Mouse (Mus musculus): ENCODE measurements around the gene Tmem125. TPM values are rescaled to one million over a fixed set of nuclear protein-coding genes. Genes with fewer than 3 reads are reported as not detected.
"Not testable (repeated sequence)": the region's sequence is repeated elsewhere in the genome, so short reads cannot be mapped to it uniquely, and the experiment has no call there.

Gene Tmem125
- total RNA-seq, 4 experiments from 2014 or later = 10.0 to 14.0 (median 11.1) TPM

DNA sequence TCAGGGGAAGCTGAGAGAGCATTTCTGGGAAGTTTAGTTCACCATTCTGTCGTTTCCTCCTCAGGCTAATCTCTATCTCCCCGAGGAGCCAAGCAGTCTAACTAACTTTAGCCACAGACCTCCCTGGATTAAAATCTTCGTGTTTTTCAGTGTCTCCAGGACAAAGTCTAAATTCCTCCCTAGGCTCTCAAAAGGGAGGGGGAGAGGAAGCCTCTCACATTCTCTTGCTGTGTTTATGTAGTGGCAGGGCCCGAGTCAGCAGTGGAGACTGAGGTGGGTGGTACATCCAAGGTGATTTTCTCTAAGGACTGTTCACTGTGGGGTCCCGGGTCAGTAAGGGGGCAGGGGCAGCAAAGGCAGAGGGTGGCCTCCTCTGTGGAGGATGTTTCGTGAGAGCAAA, 6.0 kb downstream of the Tmem125 start:
- no peak for DNase-seq (ENCODE audit: low spot score in 2 of 2)

DNA sequence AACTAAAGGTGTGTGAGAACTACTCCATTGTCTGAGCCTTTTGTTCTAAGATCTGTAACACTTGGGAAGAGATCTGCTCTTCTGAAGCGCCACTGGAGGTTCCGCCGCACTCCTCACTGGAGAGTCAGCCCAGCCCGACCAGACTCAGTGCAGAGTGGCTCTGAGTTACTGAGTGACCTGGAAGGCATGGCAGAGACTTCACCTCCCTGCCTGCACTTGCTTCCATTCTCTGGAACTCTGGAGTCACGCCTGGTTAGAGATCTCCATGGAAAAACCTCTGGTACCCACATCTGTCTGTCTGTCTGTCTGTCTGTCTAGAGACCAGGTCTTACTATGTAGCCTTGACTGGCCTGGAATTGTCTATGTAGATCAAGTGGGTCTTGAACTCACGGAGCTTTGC, 8.2 kb downstream of the Tmem125 start:
- no peak for DNase-seq (ENCODE audit: low spot score in 2 of 2)

DNA sequence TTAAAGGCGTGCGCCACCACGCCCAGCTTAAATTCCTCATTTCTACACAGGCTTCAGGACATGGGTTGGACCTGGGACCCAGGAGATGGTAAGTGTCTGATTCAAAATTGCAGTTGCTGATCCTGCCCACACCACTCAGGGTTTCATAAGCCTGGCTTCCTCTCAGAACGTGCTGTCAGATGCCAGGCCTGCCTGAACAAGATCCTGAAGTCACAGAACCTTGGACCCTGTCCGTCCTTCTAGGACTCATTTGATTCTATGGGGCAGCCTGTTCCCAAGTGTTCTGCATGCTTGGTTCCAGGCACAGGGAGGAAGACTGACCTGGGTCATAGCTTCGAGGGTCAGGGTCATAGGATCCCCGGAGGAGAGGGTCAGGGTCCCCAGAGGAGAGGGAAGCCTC, 10.2 kb downstream of the Tmem125 start:
- DNase-seq (ENCODE audit: low spot score in 2 of 2) = no peak

DNA sequence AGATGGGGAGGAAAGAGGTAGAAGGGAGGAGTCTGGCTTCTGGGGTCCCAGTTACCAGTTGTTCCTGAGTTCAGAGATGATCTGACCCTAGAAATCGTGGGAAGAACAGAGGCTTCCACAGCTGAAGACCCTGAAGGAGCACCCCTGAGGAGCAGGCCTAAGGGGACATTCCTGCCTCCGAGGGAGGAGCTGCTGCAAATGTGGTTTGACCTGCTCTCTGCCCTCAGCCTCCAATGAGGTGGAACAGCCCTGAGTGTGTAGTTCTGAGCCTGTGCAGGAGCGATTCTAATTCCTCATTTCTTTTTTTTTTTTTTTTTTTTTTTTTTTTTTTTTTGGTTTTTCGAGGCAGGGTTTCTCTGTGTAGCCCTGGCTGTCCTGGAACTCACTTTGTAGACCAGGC, 10.7 kb downstream of the Tmem125 start:
- no peak for DNase-seq (ENCODE audit: low spot score in 2 of 2)

DNA sequence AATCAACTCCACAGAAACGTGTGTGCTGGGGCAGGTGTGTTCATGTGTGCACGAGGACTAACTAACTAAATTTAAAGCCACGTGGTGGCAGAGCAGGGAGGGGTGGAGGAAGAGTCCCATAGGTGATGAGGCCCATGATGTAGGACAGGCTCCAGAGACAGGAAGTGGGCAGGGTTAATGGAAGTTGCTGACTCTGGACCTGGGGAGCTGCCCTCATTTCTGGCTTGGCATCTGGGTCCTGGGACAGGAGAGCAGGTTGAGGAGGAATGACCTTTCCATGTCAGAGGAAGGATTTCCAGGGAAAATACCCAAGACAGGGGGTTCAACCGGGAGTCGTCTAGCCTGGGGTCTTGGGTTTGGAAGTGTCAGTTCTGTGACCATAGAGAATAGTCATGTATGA, 11.2 kb downstream of the Tmem125 start:
- DNase-seq (ENCODE audit: low spot score in 2 of 2) = no peak

DNA sequence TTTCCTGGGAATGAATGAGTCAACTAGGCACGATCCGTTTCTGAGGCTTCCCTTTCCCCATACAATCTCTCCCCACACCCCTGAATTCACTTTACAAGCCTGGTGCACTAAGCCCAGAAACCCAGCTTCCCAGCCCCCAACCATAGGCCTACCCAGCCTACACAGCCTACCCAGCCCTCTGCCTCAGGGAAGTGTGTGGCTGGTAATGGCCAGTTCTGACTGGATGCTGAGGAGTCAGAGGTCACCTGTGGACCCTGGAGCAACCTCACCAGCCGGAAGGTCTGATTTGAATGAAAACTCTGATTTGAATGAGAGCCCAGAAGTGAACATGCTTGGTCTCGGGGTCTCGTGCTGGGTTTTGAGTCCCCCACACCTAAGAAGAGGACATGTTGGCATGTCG, 16.1 kb downstream of the Tmem125 start:
- DNase-seq (ENCODE audit: low spot score in 2 of 2) = no peak

DNA sequence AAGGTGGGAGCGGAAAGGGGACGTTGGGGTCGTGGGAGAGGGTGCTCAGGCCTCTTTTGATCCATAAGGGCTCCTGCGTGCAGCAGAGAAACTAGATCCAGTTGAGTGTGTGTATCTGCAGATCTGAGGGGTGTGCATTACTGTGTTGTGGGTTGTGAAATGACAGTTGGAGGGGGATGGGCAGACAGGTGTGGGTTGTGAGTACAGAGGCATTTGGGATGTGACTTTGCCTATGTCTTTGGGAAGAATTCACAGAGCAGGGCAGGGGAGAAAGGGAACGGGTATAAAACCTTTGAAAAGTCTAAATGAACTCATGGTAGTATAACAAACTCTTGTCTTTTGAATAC, 16.5 kb downstream of the Tmem125 start:
- no peak for DNase-seq (ENCODE audit: low spot score in 2 of 2)

DNA sequence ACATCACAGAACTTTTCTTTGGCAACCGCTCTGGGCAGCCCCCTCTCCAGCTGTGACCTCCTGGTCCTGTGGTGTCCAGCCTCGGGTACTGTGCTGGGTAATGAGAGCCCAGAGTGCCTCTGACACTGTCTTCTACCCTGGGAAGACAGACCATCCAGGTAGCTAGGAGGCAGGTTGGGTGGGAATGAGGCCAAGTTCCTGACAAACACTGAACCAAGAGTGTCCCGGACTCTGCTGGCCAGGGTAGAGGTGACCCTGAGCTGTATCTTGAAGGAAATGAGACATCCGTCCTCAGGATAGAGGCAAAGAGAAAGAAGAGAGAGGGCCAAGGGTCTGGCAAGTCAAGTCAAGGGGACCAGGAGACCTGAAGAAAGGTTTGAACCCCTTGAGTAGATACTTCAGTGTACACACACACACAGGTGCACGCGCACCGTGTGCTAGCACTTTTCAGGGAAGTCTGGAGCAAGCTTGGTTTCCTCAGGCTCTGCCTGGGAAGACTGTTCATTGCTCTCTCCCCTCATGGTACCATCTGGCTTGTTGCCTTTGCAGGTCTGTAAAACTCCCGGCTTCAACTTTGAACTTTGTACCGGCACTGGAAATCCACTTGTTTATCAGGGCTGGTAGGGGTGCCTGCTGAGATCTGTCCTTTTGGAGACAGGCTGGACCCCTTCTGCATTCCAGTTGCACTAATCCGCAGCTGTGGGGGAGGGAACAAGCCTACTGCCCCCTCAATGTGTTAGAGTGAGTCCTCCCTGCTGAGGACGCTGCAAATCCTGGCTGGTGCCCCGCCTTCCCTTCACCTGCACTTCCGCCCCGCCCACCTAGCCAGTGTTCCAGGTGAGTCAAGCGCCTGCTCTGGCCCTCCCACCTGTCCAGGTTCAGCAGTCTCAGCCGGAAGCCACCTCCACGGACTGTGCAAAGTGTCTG, 17.2 kb downstream of the Tmem125 start, which contains the start of gene 2610528J11Rik:
Gene 2610528J11Rik, plus strand, starts transcription at position 592 of the 927 bp plus-strand sequence.
- DNase-seq (ENCODE audit: low spot score in 2 of 2) = no peak

DNA sequence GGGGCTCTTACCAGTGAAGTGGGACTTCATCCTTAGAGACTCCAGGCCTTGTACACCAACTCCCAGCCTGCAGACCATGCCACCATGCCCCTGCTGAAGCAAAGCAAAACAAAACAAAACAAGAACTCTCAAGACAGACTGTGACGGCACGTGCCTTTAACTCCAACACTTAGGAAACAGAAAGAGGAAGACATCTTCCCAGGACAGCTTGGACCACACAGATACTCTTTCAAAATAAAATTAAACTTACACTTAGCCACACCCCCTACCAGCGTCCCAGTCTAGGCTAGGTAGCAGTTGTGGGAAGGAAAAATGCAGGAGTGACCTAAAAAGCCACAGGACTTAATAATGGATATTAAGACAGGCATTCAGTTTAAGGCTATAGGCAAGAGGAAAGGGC, 18.1 kb downstream of the Tmem125 start:
- no peak for DNase-seq (ENCODE audit: low spot score in 2 of 2)

DNA sequence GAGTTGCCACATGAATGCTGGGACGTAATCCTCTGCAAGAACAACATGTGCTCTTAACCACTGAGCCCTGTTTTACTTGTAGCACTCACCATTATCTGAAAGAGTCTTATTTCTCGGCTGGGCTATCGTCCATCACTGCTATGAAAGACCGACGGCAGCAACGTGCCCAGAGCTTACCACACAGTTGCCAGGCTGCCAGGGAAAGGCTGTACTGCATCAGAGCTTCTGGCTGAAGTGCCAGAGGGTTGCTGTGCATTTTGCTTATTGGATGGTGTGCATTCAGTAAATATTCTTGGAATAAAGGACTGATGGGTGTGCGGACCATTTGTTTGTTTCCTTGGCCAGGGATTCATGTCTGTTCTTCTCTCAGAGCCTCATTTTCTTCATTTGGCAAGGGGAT, 19.9 kb downstream of the Tmem125 start:
- no peak for DNase-seq (ENCODE audit: low spot score in 2 of 2)

DNA sequence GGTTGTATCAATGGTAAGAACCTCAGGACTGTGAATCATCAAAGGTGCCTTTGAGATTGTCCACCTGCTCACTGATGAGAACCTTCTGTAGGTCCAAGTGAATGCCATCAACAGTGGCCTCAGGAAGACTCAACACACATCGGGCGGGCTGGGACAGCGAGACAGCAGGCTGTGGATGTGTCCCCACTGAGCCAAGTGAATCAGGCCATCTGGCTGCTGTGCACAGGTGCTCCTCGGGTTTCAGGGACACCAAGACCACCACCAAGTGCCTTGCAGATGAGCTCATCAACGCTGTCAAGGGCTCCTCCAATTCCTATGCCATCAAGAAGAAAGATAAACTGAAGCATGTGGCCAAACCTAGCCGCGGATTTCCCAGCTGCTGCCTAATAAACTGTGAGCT, 21.6 kb downstream of the Tmem125 start:
- DNase-seq (ENCODE audit: low spot score in 2 of 2) = no peak

DNA sequence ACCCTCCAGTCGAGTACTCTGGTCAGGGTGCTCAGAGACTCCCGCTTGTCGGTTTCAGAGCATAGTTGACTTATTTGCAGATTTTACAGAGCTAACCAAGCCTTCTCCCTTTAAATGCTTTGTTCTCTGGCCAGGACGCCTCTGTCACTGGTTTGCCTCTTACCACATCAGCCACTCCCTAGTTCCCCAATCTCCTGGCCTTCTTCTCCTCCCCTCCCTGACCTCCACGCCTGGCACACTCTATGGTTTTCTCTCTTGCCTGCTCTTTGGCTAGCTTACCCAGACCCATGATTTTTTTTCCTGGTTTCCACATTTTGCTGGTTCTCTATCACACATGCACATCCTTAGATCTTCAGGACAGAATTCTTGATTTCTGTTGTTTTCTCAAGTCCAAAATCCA, 25.6 kb downstream of the Tmem125 start:
- DNase-seq (ENCODE audit: low spot score in 2 of 2) = no peak

DNA sequence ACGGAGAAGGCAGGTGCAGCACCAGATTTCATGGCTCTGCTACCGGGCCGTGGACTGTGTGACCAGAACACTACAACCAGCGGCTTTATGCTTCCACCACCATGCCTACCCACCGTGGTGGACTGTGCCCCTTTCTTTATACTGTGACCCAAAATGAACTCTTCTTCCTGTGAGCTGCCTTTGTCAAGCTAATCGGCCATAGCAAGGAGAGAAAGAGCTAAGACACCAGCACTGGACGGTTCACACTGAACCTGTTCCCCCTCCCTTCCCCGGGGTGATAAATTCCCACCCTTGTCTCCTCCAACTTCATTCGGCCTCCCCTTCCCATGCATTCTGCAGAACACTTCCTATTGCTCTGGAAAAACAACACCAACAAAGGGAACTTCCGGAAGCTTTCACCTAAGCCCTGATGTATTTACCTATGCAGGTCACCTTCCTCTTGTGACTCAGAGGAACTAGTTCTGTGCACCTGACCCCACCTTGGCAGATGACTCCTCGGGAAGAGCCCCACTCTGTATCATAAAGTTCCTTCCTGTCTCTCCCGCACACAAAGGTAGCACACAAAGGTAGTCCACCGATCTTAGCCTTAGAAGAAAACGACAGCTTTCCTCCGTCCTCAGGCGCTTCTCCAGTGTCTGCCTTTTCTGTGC, 26.2 kb downstream of the Tmem125 start:
- DNase-seq (ENCODE audit: low spot score in 2 of 2) = no peak

DNA sequence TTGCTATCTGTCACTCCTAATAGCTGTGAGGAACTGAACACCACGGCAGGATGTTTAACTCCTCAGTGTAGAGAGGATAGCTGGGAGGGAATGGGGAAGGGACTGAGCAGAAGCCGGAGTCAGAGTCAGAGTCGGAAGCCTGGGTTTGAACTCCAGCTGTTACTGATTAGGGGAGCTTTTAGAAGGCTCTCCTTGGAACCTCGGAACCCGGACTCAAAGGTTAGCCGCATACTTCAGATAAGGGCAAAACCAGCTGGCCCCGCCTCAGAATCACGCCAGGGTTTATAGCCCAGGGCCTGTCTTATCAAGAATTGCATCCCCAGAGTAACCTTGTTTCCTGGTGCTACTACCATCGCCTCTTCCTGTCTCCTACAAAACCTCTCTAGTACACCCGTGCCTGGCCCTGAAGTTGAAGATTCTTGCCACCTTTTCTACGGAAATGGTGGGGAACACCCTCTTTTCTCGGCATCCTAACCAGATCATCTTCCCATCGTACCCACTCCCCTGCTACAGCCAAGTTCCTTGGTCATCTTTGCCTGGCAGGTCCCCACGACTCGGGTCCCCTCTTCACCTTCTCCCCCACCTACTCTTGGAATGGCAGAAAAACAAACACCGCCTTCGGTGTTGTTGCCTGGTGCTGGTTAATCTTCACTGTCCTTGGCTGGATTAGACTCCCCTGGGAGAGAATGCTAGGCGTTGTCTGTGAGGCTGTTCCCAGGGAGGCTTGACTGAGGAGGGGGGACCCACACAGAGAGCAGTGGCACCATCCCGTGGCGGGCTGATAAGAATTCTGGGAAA, 26.9 kb downstream of the Tmem125 start:
- DNase-seq (ENCODE audit: low spot score in 2 of 2) = no peak

DNA sequence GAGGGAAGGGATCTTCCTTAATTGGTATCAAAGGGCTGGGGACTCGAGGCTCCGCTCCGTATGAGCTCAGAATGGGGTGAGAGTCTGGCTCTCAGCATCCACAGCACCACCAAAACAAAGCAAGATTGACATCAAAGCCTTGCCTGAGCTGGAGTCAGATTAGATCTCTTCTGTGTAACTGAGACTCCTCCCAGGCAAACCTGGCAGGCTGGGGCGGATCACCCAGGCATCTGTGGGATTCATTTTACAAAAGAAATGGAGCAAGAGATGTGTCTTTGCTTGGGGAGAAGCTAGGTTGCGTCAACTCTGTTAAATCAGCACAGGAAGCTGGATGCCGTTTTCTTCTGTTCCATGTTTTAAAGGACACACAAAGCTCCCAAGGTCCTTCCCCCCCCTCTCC, 34.8 kb downstream of the Tmem125 start:
- no peak for DNase-seq (ENCODE audit: low spot score in 2 of 2)

DNA sequence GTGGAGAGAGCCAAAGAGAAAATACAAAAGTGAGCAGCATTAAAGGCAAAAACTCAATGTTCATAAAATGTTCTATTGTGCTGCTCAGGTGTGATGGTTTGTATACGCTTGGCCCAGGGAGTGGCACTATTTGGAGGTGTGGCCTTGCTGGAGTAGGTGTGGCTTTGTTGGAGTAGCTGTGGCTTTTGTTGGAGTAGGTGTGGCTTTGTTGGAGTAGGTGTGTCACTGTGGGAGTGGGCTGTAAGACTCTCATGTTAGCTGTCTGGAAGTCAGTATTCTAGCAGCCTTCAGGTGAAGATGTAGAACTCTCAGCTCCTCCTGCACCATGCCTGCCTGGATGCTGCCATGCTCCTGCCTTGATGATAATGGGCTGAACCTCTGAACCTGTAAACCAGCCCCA, 36.7 kb downstream of the Tmem125 start:
- not testable (repeated sequence) for DNase-seq (ENCODE audit: low spot score in 2 of 2)

DNA sequence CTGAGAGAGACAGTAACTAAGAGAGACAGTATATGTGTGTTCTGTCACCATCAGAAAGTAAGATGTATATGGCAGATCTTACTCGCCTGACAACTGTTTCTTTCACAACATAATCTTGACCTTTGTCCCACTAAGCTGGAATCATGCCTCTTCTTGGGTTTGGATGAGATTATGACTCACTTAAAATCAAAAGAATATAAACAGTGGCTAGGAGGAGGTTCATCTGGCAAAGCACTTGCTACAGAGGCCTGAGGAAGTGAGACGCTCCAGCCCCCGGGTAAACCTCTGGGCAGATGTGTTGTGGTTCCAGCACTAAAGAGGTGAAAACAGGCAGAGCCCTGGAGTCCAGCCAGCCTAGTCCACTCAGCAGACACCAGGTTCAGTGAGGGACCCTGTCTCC, 38.3 kb downstream of the Tmem125 start:
- DNase-seq (ENCODE audit: low spot score in 2 of 2) = no peak

DNA sequence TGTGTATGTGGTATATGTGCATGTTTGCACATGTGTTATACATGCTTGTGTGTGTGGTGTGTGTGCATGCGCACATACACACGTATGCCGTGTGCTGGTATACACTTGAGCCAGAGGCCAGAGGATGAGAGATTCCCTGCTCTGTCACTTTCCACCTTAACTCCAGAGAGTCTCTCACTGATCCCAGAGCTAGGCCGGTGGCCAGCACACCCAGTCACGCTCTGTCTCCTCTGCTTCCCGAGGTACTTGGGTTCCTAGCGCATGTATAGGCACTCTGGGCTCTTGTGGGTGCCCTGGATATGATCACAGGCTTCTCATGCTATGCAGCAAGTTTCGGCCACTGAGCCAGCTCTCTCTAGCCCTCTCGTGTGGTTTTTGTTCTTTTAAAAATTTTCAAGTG, 43.1 kb downstream of the Tmem125 start:
- DNase-seq (ENCODE audit: low spot score in 2 of 2) = no peak

DNA sequence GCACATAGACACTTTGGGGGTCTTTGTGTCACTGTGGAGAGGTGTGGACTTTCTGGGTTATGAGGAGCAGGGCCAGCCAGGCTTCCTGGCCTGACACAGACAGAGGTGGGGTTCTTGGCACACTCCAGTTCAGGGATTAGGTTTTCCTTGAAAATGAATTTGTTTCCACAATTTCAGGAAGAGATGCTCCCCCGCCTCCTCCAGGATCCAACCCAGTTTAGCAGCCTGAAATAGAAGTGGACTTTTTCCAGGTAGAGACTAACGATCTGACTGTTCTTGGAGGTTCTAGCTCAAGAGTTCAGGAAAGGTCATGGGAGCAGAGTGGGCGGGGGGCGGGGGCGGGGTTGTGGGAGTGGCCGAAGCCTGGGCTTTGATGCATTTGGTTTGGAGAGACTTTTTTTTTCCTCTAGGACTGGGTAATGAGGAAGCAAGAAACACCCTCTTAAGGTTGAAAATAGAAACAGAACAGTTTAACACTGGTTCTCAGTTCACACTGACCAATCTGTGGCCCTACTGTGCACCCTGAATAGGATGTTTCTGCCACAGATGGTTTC, 43.6 kb downstream of the Tmem125 start:
- DNase-seq (ENCODE audit: low spot score in 2 of 2) = no peak

Measured in left cerebral cortex, adult 8-10 months (tissue).